ENCODE assay signal across 34 mouse cellular contexts in genomic region chr19:3694476-3694875, GRCm38 (mm10).
"Had no signal": no experiment of that assay in that cellular context is flagged by ENCODE, and none has a peak within 500 bp of the region (broad histone marks: within the 10 kb centered on the region; RNA-seq: fewer than 3 reads in every experiment).

No protein-coding gene starts in this region.

- H3K4me3 ChIP-seq: heart, adult 2 months; heart, embryonic 10.5 days; heart, embryonic 12.5 days; heart, embryonic 13.5 days; heart, embryonic 15.5 days; hindbrain, embryonic 10.5 days; hindbrain, embryonic 12.5 days; hindbrain, embryonic 13.5 days; hindbrain, embryonic 15.5 days; intestine, embryonic 15.5 days; kidney, embryonic 15.5 days; layer of hippocampus, adult 2 months had no signal

- DNase-seq: heart, adult 2 months; heart, postnatal 10 days; heart, postnatal 14 days; heart, postnatal 36 days; heart, postnatal 4 days; kidney, adult 11 months; kidney, adult 18-20 months; kidney, adult 8-10 months; kidney, adult 9 months; kidney, postnatal 10 days; kidney, postnatal 14 days; kidney, postnatal 25 days; kidney, postnatal 36 days; layer of hippocampus, adult 9-11 months; layer of hippocampus, postnatal 36 days had no signal

- H3K36me3 ChIP-seq: heart, embryonic 10.5 days; heart, embryonic 12.5 days; heart, embryonic 13.5 days; heart, embryonic 15.5 days; hindbrain, embryonic 10.5 days; hindbrain, embryonic 12.5 days; hindbrain, embryonic 13.5 days; hindbrain, embryonic 15.5 days; intestine, embryonic 15.5 days; kidney, embryonic 15.5 days had no signal

- H3K27ac ChIP-seq: heart, adult 2 months; heart, embryonic 10.5 days; heart, embryonic 13.5 days; heart, embryonic 15.5 days; hindbrain, embryonic 10.5 days; hindbrain, embryonic 12.5 days; hindbrain, embryonic 13.5 days; hindbrain, embryonic 14.5 days; hindbrain, embryonic 15.5 days; hindbrain, postnatal 0 days; intestine, embryonic 15.5 days; kidney, embryonic 15.5 days; kidney, postnatal 0 days; layer of hippocampus, adult 2 months had no signal

- ATAC-seq: hindbrain, embryonic 16.5 days; hindbrain, postnatal 0 days; inflammation-experienced regulatory T-cells, adult 6 months; intestine, embryonic 15.5 days; intestine, embryonic 16.5 days; intestine, postnatal 0 days had no signal

- H3K9me3 ChIP-seq: heart, embryonic 10.5 days; heart, embryonic 12.5 days; heart, embryonic 13.5 days; heart, embryonic 15.5 days; hindbrain, embryonic 10.5 days; hindbrain, embryonic 12.5 days; hindbrain, embryonic 13.5 days; hindbrain, embryonic 15.5 days; intestine, embryonic 15.5 days; kidney, embryonic 15.5 days had no signal

- H3K4me1 ChIP-seq: heart, embryonic 10.5 days; heart, embryonic 12.5 days; heart, embryonic 13.5 days; heart, embryonic 15.5 days; hindbrain, embryonic 10.5 days; hindbrain, embryonic 12.5 days; hindbrain, embryonic 13.5 days; hindbrain, embryonic 15.5 days; intestine, embryonic 15.5 days had no signal

- H3K4me2 ChIP-seq: heart, embryonic 11.5 days; heart, embryonic 12.5 days; heart, embryonic 13.5 days; heart, embryonic 15.5 days; hindbrain, embryonic 12.5 days; hindbrain, embryonic 13.5 days; hindbrain, embryonic 14.5 days; hindbrain, embryonic 15.5 days; intestine, embryonic 15.5 days; kidney, embryonic 15.5 days had no signal

- H3K27me3 ChIP-seq: heart, embryonic 12.5 days; heart, embryonic 13.5 days; heart, embryonic 15.5 days; hindbrain, embryonic 12.5 days; hindbrain, embryonic 13.5 days; hindbrain, embryonic 15.5 days; intestine, embryonic 15.5 days; kidney, embryonic 15.5 days had no signal

- H3K9ac ChIP-seq: heart, embryonic 12.5 days; heart, embryonic 13.5 days; heart, embryonic 15.5 days; hindbrain, embryonic 12.5 days; hindbrain, embryonic 13.5 days; hindbrain, embryonic 14.5 days; hindbrain, embryonic 15.5 days; intestine, embryonic 15.5 days; kidney, embryonic 15.5 days had no signal
